Mouse (Mus musculus): ENCODE data around the gene Wdcp.
"Not testable (repeated sequence)": the region's sequence is repeated elsewhere in the genome, so short reads cannot be mapped to it uniquely, and the experiment has no call there.

The Wdcp gene

DNA sequence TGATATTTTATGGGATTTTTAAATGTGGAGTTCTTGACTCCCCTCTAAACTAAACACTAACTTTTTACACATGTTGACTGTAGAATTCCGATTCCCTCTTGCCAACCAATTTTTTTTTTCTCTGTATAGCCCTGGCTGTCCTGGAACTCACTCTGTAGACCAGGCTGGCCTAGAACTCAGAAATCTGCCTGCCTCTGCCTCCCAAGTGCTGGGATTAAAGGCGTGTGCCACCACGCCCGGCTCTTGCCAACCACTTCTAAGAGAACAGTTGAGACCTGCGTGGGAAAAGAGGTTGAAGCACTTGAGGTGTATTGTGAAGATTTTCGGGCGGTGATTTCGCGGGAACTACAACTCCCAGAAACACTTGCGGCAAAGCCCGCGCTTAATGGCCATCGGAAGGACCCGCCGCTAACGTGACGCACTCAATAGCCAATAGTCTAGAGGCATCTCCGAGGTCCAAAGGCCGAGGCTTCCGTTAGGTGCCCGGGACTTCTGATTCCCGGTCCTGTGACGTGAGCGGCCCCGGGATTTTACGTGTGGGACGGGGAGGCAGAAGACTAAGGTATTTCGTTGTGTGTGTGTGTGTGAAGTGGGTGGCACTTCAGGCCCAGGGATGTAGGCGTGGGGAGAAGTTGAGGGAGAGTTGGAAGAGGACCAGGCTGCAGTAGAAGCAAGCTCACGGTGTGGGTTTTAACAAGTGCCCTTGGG, at the start of gene Wdcp:
TSS of gene Wdcp (plus strand) at position 414 of the 708 bp plus-strand sequence.
- peak; percentile 87 for DNase-seq (ENCODE audit: low spot score)

DNA sequence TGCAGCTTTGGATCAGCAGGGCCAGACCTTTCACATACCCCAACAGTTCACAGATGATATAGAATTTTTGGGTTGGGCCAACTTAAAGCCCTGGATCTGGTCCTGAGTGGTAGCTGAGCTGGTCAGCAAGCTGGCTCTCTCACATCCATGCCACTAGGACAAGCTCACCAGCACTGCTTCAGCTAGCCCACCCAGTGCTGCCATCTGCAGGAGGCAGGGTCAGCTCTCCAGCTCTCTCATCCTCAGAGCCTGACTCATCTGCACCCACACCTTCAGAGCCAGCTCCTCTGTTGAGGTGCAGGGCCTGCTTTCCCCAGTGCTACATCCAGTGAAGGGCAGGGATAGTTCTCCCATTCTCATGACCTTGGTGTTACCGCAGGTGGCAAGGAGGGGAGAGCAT, 49.4 kb upstream of the Wdcp start:
- DNase-seq (ENCODE audit: low spot score) = no peak

DNA sequence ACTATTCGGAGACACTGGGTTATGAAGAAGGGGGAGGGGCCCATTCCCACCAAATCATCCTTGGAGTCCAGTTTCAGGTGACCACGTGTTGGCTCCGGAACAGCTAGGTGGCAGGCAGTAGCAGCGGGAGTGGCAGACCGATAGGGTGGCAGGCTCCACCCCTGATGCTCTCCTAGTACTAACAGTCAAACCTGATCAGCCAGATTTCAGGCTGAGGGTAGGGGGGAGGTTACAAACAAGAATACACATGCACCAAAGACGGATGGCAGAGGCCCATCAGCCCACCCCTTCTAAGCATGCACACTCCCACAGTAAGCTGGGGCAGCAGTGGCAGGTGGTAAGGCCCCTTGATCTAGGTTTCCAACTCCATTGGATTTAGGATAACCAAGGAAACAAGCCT, 45.6 kb upstream of the Wdcp start:
- not testable (repeated sequence) for DNase-seq (ENCODE audit: low spot score)

DNA sequence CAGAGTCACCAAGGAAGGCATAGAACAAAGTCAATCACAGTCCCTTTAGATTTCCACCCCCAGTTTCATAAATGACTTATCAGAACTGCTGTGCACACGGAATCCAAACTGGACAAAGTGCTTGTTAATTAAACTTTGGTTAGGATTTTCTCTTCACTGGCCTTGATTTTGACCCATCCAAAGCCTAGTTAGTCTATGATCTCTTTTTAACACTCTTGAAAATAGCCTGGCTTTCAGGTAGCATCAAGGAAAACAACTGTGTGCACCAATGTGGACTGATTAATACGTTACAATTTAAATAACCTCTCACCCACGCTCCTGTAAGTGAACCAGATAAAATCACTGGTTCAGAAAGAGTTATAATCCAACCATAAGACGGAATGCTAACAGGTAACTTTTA, 32.1 kb upstream of the Wdcp start:
- no peak for DNase-seq (ENCODE audit: low spot score)

DNA sequence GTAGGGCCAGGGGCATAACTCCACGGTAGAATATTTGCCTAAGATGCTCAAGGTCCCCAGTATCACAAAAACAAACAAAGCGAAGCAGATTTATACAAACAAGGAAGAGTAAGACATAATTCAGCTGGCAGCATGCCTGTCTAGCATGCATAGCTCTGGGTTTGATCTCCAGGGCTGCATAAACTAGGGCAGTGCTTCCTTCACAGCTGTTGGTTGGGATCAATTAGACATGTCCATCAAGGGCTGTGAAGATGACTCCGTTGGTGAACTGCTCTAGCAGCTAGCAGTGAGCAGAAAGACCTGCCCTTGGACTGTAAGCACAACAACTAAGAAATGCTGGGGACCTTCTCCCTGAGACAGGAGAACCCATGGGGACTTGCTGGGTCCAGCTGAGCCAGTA, 31.4 kb upstream of the Wdcp start:
- DNase-seq (ENCODE audit: low spot score) = no peak

DNA sequence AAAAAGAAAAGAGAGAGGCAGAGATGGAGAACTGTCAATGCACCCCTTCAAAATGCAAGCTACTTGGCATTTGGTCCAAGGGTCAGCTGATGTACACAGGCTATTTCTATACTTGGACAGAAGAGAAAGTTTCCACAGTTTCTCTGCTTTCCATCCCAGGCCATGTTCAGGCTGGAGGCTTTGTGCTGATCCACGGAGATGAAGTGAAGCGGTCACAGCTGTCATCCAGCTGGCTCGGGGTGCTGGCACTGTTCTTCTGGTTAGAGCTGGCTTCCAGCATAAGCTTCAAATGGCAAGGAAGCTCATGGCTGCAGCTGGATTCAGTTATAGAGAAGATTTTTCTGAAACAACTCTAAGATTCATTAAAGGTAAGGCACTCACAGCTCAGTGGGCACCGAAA, 29.5 kb upstream of the Wdcp start:
- DNase-seq (ENCODE audit: low spot score) = no peak

DNA sequence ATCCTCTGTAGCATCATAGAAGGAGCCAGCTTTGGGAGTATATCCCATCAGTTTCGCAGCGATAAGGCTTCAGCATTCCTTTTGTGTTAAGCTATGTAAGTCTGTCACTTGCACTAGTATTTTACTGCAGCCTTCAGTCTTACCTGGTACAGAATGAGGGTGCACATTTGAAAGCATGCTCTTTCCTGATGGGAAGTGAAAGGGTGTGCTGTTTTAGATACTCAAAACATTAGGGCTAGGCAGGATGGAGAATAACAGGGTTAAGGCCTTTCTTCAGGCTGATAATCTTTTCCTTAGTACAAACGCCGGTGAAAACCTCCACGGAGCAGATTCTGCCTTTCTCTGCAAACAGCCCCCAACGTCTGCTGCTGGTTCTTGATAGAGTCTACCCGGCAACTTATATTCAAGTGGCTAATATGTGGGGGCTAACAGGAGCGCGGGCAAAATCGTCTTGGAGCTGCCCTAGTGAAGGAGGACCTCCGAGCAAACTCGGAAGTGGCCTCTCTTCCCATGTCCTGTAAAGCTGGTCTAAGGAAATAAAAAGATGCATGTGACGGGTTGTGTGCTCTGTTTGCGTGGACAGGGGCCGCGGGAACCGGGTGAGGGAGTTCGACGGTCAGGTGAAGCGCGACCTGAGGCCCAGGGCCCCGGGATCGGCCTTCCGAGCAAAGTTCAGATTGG, 26.3 kb upstream of the Wdcp start:
- DNase-seq (ENCODE audit: low spot score) = no peak

DNA sequence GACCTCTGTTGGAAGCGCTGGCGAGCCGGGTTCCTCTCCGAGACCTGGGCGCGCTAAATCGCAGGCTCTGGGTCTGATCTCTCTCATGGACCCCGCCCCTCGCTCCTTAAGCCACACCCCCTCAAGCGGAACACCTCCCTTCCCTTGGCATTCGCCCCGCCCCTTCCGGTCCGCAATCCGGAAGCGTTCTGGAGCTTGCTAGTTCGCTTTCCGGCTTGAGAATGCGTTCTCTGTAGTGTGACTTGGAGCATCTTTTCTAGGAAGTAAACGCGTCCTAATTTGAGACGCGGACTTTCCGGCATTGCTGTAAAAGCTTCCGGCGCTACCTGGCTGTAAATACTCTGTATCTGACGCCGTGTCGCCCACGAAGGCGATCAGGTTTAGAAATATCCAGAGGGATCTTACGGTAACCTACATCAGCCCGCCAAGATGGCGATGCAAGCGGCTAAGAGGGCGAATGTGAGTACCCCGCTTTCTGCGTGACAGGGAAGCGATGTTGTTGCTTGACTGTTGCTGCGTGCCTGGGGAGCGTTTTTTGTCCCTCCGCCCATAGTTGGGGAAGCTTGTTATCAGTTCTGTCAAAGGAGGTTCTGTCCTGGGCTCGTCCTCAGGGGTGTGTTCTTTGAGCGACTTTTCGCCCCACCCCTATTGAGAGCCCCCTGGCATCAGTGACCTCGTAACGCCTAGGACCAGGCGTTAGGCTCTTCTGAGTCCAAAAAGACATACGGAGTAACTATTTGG, 25.6 kb upstream of the Wdcp start, which contains the start of gene Sf3b6:
TSS of gene Sf3b6 (plus strand) at position 184 of the 741 bp plus-strand sequence.
- DNase-seq (ENCODE audit: low spot score) = peak; percentile 96

DNA sequence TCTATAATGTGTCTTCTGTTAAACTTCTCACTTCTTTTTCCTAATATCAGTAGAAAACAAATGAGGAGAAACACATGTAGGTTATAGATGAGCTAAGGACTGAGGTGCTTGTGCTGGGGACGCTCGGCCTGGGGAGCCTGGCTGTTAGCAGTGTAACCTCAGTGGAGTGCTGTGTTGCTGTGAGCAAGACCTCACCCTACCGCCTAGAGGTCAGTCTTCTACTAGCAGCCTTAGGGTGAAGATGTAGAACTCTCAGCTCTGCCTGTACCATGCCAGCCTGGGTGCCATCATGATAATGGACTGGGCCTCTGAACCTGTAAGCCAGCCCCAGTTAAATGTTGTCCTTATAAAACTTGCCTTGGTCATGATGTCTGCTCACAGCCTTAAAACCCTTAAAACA, 15.8 kb upstream of the Wdcp start:
- no peak for DNase-seq (ENCODE audit: low spot score)

DNA sequence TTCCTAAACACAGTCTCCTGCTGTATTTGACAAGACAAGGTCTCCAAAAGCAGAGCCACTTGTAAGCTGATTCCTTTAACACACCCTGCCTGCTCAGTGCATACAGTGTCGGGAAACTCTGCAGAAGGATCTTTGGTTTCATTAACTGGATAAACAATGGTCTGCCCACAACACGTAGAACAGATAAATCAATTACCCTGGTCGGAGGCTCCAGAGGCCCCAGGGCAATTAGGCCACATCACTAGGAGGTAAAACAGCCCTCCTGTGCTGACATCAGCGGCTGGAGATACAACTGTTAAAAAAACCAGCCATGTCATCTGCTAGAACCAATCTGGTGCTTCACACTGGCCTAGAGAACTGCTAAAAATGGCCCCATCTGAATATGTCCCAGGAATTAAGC, 6.1 kb upstream of the Wdcp start:
- DNase-seq (ENCODE audit: low spot score) = no peak

DNA sequence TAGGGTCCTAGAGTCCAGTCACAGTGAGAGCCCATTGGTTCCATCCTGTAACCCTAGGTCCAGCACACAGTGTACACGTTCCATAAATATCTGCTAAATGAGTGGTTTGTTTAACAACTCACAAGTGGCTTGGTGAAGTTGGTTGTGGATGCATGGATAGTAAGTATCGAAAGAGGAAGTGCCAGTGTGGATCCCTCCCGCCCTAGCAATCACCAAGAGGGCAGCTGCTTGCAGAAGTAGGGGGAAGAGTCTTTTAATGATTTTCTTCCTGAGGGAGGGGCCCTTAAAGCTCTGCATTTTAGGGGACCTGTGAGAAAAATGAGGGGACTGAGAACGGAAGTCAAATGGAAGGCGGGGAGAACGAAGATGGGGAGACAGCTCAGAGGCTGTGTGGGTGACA, 3.1 kb upstream of the Wdcp start:
- DNase-seq (ENCODE audit: low spot score) = no peak

DNA sequence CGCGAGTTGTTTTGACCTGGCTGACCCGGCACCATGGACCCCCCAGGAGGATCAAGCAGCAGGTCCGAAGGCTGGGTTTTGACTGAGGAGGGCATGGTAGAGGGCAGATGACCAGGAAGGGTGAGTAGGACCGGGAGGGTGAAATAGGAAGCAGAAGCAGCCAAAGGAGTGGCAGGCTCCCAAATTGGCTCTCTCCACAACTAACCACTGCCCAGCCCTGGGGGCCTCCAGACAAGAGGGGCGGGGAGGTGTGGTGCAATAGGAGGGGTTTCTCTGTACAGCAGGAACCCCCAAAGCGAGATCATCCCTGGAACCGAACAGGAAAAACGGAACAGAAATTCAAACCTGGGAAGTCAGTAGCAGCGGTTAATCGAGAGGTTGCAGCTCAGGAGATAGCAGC, 2.4 kb upstream of the Wdcp start:
- no peak for DNase-seq (ENCODE audit: low spot score)

DNA sequence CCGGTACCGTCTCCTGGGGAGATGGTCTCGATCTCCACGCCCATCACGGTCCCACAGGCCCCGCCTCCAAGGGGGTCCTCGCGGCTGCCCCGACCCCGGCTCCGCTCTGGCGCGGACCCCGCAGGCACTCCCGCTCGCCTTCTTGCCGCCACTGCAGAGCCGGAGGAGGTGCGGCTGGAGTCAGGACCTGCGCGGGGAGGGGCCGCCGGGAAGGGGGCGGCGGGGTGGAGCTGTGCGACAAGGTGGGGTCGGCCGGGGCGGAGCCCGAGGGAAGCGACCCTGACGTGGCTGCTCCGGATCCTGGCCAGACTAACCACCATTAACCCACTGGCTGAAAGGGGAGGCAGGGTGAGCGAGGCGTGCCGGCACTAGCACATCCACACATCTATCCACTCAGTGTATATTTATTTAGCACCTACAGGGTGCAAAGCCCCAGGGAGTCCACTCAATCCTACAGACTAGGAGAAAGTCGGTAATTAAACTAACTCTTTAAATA, 1.7 kb upstream of the Wdcp start, which contains the start of gene Fkbp1b:
TSS of gene Fkbp1b (minus strand) at position 200 of the 496 bp plus-strand sequence.
- no peak for DNase-seq (ENCODE audit: low spot score)

DNA sequence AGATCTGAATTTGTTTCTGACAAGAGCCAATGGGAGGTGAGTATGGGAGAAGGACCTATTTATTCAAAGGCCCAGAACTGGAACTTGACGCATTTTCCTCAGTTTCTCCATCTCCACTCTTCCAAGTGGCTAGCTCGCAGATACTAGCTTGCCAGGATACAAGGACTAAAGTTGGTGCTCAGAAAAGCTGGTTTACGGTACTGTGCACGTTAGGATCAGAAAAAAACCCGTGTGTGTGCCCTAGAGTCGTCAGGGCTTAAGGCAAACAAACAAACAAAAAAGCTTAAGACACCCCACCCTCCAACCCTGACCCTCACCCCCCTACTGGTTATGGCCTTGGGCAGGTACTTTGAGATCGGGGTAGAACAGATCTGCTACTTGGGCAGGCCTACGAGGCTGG, 647 bp upstream of the Wdcp start:
- DNase-seq (ENCODE audit: low spot score) = no peak

DNA sequence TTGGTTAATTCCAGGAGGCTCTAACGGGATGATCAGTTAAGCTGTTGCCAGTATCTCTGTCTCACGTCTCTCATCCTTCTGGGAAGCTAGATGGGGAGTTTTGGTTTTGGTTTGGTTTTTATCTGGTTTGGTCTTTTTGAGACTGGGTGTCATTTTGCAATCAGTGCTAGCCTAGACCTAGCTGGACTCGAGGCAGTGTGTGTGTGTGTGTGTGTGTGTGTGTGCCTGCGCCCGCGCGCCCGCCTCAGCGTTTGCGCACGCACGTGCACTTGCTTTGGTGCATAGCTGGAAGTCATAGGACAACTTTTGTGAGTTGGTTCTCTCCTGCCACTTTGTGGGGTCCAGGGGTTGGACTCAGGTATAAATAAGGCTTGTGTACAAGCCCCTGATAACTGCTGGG, 638 bp downstream of the Wdcp start:
- DNase-seq (ENCODE audit: low spot score) = no peak

DNA sequence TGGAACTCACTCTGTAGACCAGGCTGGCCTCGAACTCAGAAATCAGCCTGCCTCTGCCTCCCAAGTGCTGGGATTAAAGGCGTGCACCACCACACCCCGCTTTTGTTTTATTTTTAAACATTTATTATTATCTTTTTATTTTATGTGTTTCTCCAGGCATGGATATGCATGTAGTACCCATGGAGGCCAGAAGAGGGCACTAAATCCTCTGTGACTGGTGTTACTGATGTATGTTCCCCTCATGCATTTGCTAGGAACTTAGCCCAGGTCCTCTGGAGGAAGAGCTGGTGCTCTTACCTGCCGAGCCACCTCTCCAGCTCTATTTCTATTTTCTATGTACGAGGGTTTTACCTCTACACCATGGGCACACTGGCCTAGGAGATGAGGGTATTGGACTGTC, 13.1 kb downstream of the Wdcp start:
- DNase-seq (ENCODE audit: low spot score) = no peak

DNA sequence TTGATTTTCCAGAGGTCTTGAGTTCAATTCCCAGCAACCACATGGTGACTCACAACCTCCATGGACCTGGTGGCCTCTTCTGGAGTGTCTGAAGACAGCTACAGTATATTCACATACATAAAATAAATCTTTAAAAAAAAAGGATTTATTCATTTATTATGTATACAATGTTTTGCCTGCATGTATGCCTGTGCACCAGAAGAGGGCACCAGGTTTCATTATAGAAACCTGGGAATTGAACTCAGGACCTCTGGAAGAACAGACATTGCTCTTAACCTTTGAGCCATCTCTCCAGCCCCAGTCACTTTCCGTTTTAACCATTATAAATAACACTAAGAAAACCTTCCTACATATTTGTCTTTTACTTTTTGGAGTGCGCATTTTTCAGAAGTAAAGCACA, 13.7 kb downstream of the Wdcp start:
- DNase-seq (ENCODE audit: low spot score) = no peak

DNA sequence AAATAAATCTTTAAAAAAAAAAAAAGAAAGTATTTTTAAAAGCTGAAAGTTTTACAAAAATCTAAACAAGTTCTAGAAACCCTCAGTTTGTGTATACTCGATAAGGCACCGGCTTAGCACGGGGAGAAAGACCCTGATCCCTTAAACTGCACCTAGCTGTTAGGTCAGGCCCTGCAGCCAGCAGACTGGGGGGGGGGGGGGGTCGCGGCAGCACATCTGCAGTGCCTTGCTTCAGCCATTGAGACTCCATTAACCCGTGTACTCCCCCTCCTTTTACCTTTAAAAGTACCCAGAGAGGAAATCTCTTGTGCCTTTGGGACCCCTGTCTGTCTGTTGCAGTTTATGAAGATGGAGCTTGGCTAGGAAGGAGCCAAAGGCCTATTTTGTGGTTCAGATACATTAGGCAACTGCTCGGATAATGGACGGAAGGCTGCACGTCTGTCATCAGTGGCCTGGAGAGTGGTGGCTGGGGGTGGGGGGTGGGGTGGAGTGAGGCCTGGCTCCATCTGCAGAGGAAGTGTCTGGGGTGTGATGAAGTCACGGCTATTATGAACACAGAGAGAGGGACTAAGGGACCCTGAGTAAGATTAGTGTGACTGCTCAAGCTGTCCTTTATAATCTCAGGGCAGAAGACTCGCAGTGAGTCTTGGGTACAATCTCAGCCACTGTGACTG, 16.3 kb downstream of the Wdcp start:
- no peak for DNase-seq (ENCODE audit: low spot score)

DNA sequence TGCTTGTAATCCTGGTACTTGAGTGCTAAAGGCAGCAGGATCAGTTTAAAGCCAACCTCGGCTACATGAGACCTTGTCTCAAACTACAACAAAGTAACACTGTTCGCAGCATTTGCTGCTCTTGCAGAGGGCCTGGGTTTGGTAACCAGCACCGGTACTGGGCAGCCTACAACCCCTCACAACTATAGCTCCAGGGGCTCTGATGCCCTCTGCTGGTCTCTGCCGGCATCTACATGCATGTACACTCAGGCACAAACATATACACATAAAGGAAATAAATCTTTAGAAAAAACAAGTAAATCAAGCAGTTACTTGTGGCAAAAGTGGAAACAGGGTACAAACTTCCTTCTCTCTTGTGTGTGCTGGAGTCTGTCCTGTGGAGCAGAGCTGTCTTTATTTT, 19.6 kb downstream of the Wdcp start:
- no peak for DNase-seq (ENCODE audit: low spot score)

DNA sequence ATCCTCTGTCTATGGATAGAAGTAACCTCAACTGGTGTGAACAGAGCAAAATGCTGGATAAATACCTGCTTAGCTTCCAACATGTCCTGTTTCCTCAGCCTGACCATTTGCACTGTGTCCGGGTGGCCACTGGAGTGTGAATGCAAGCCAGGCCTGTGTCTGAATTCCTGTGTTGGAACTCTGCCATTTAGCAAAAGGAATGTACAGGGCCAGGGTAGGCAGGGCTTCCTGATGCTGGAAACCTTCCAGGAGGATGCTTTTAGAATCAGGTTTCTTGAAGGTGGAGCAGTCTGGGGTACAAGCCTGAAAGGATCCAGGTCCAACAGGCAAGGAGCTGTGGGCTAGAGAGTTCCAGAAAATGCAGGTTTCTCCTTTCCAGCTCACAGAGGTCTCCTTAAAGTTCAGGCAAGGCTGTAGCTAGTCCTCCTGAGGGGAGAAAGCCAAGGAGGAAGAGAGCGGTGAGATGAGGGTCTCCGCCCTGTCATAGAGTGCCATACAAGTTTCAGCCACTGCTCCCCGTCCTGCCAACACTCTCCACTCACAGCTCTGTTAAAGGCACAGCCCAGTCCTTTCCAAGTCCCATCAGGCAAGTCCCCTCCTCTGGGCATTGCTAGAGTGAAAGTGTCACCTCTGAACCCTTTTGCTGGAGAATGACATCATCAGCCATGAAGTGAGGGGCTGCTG, 20.7 kb downstream of the Wdcp start:
- no peak for DNase-seq (ENCODE audit: low spot score)

DNA sequence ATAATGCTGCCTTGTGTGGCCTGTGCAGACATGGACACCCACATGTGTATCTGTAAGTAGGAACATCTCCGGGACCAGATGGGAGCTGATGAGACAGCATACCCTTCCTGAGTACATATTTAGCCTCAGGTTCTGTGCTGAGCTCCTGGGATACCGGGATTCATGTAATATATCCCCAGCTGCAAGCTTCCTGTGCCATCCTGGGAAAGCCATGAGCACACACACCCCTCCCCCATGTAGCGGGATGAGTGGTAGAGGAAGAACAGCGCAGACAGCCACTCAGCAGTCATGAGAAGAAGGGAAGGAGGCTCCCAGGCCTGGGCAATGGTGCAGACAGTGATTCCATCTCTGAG, 21.2 kb downstream of the Wdcp start:
- DNase-seq (ENCODE audit: low spot score) = no peak

DNA sequence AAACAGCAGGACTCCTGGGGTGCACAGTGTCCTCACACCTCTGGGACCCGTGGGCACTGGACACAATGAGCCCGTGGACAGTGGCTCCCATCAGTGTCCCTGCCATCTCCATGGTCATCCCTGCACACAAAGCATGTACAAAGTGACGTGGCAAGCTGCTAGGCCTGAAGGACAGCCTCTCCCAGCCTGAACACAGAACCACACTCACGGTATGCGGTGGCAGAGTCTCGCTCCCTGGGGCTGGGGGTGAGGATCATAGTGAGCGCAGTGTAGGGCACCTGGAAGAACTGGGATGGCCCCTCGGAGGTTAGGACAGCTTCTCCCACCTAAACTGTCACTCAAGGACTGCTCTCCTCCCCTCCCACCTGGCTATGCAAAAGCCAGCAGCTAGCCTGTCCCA, 25.8 kb downstream of the Wdcp start:
- no peak for DNase-seq (ENCODE audit: low spot score)
